Mouse (Mus musculus) erythroid progenitor cell, adult 5-6 weeks (primary cell): ENCODE data around the gene Nanos2. TPM values are rescaled to one million over a fixed set of nuclear protein-coding genes. Genes with fewer than 3 reads are reported as not detected.

Experiments
- ATAC-seq: replicated peaks from 2 replicates; pipeline ENCODE4 v1.8.0; 2016; ENCODE audit warnings: moderate number of reproducible peaks, mild to moderate bottlenecking, moderate TSS enrichment, inconsistent platforms; ENCODE audit not compliant: poor library complexity, low FRiP score, severe bottlenecking
- total RNA-seq, 2 experiments: library from RNA; stranded (forward) in 1 of 2; stranded (reverse) in 1 of 2; fragments of 150-400 nt in 1 of 2; fragments of 186-747, 209-891 nt in 1 of 2; gene quantifications; 2 replicates each; pipeline versions ENCODE4 v1.2.3 to v1.2.4; 2015 to 2017; ENCODE audit warnings: low replicate concordance in 2 of 2

The Nanos2 gene
- total RNA-seq, 2 experiments from 2014 or later = not detected

GRCm38 (mm10) chr7:19012882-19013281 is 25.7 kb downstream of the Nanos2 start:
- ATAC-seq = no peak

- no peak for ATAC-seq
Measured at GRCm38 (mm10) chr7:19014452-19014851, 27.3 kb downstream of the Nanos2 start.

- ATAC-seq = no peak
Measured at GRCm38 (mm10) chr7:19016042-19016441, 28.8 kb downstream of the Nanos2 start.

- no peak for ATAC-seq
Measured at GRCm38 (mm10) chr7:19017909-19018308, 30.7 kb downstream of the Nanos2 start.

- ATAC-seq = no peak
Measured at GRCm38 (mm10) chr7:19021048-19021447, 33.8 kb downstream of the Nanos2 start.

GRCm38 (mm10) chr7:19022189-19022958 is 35.2 kb downstream of the Nanos2 start:
- ATAC-seq = no peak

GRCm38 (mm10) chr7:19023357-19023814 is 36.2 kb downstream of the Nanos2 start, which contains the start of gene Foxa3:
TSS of gene Foxa3 (minus strand) at chr7:19023538.
- ATAC-seq = peak; percentile 40

GRCm38 (mm10) chr7:19024096-19024506 is 36.9 kb downstream of the Nanos2 start, which contains the start of gene Sympk:
TSS of gene Sympk (plus strand) at chr7:19024377.
- ATAC-seq = peak; percentile 94

GRCm38 (mm10) chr7:19024581-19025255 is 37.5 kb downstream of the Nanos2 start:
- ATAC-seq = peak; percentile 30; the same call in 1 of the 2 replicates

- ATAC-seq = no peak
Measured at GRCm38 (mm10) chr7:19028067-19028466, 40.9 kb downstream of the Nanos2 start.

GRCm38 (mm10) chr7:19029084-19029653 is 42.0 kb downstream of the Nanos2 start:
- peak; percentile 74 for ATAC-seq

- no peak for ATAC-seq
Measured at GRCm38 (mm10) chr7:19031641-19032040, 44.4 kb downstream of the Nanos2 start.

Other genes with a start within 250 kb of the Nanos2 start
- gene Psg19, start 188.9 kb upstream of the Nanos2 start, total RNA-seq (2015; ENCODE audit: low replicate concordance) = not detected in 2 replicates
- not detected in 2 replicates for gene Psg19, start 188.9 kb upstream of the Nanos2 start, total RNA-seq (2017; ENCODE audit: low replicate concordance)
- gene Psg17, start 165.8 kb upstream of the Nanos2 start, total RNA-seq (2015; ENCODE audit: low replicate concordance) = not detected in 2 replicates
- gene Psg17, start 165.8 kb upstream of the Nanos2 start, total RNA-seq (2017; ENCODE audit: low replicate concordance) = not detected in 2 replicates
- gene Mill2, start 147.4 kb upstream of the Nanos2 start, total RNA-seq (2015; ENCODE audit: low replicate concordance) = 2.9 TPM in 1 of 2 replicates, not detected in the other
- gene Mill2, start 147.4 kb upstream of the Nanos2 start, total RNA-seq (2017; ENCODE audit: low replicate concordance) = not detected in 2 replicates
- 151 and 220 TPM in 2 replicates for gene Pglyrp1, start 116.1 kb upstream of the Nanos2 start, total RNA-seq (2015; ENCODE audit: low replicate concordance)
- gene Pglyrp1, start 116.1 kb upstream of the Nanos2 start, total RNA-seq (2017; ENCODE audit: low replicate concordance) = 10.8 and 18.9 TPM in 2 replicates
- gene Ccdc61, start 77.0 kb upstream of the Nanos2 start, total RNA-seq (2015; ENCODE audit: low replicate concordance) = 10.1 and 19.8 TPM in 2 replicates
- gene Ccdc61, start 77.0 kb upstream of the Nanos2 start, total RNA-seq (2017; ENCODE audit: low replicate concordance) = 1.7 and 4.6 TPM in 2 replicates
- not detected in 2 replicates for gene Nova2, start 61.5 kb upstream of the Nanos2 start, total RNA-seq (2015; ENCODE audit: low replicate concordance)
- not detected in 2 replicates for gene Nova2, start 61.5 kb upstream of the Nanos2 start, total RNA-seq (2017; ENCODE audit: low replicate concordance)
- not detected in 2 replicates for gene Mypop, start 3.8 kb downstream of the Nanos2 start, total RNA-seq (2015; ENCODE audit: low replicate concordance)
- gene Mypop, start 3.8 kb downstream of the Nanos2 start, total RNA-seq (2017; ENCODE audit: low replicate concordance) = not detected in 2 replicates
- 4.6 and 6.1 TPM in 2 replicates for gene Irf2bp1, start 16.6 kb downstream of the Nanos2 start, total RNA-seq (2015; ENCODE audit: low replicate concordance)
- 3.3 and 6.5 TPM in 2 replicates for gene Irf2bp1, start 16.6 kb downstream of the Nanos2 start, total RNA-seq (2017; ENCODE audit: low replicate concordance)
- not detected in 2 replicates for gene Foxa3, start 36.1 kb downstream of the Nanos2 start, total RNA-seq (2015; ENCODE audit: low replicate concordance)
- not detected in 2 replicates for gene Foxa3, start 36.1 kb downstream of the Nanos2 start, total RNA-seq (2017; ENCODE audit: low replicate concordance)
- 42.8 and 51.5 TPM in 2 replicates for gene Sympk, start 37.0 kb downstream of the Nanos2 start, total RNA-seq (2015; ENCODE audit: low replicate concordance)
- gene Sympk, start 37.0 kb downstream of the Nanos2 start, total RNA-seq (2017; ENCODE audit: low replicate concordance) = 37.7 and 52.8 TPM in 2 replicates
- not detected in 2 replicates for gene Rsph6a, start 67.3 kb downstream of the Nanos2 start, total RNA-seq (2015; ENCODE audit: low replicate concordance)
- not detected in 2 replicates for gene Rsph6a, start 67.3 kb downstream of the Nanos2 start, total RNA-seq (2017; ENCODE audit: low replicate concordance)
- 17.7 and 33.1 TPM in 2 replicates for gene Dmwd, start 88.8 kb downstream of the Nanos2 start, total RNA-seq (2015; ENCODE audit: low replicate concordance)
- gene Dmwd, start 88.8 kb downstream of the Nanos2 start, total RNA-seq (2017; ENCODE audit: low replicate concordance) = 13.1 and 19.4 TPM in 2 replicates
- gene Dmpk, start 96.4 kb downstream of the Nanos2 start, total RNA-seq (2015; ENCODE audit: low replicate concordance) = 15.9 and 18.4 TPM in 2 replicates
- 4.2 and 5.0 TPM in 2 replicates for gene Dmpk, start 96.4 kb downstream of the Nanos2 start, total RNA-seq (2017; ENCODE audit: low replicate concordance)
- gene Six5, start 107.2 kb downstream of the Nanos2 start, total RNA-seq (2015; ENCODE audit: low replicate concordance) = not detected in 2 replicates
- gene Six5, start 107.2 kb downstream of the Nanos2 start, total RNA-seq (2017; ENCODE audit: low replicate concordance) = 0.13 TPM in 1 of 2 replicates, not detected in the other
- not detected in 2 replicates for gene Gm4969, start 131.0 kb downstream of the Nanos2 start, total RNA-seq (2015; ENCODE audit: low replicate concordance)
- not detected in 2 replicates for gene Gm4969, start 131.0 kb downstream of the Nanos2 start, total RNA-seq (2017; ENCODE audit: low replicate concordance)
- gene Fbxo46, start 132.5 kb downstream of the Nanos2 start, total RNA-seq (2015; ENCODE audit: low replicate concordance) = 4.7 and 5.0 TPM in 2 replicates
- gene Fbxo46, start 132.5 kb downstream of the Nanos2 start, total RNA-seq (2017; ENCODE audit: low replicate concordance) = 6.3 and 7.3 TPM in 2 replicates
- 2.5 and 2.9 TPM in 2 replicates for gene Qpctl, start 161.9 kb downstream of the Nanos2 start, total RNA-seq (2015; ENCODE audit: low replicate concordance)
- gene Qpctl, start 161.9 kb downstream of the Nanos2 start, total RNA-seq (2017; ENCODE audit: low replicate concordance) = 1.9 TPM in 2 replicates
- 15.5 and 22.0 TPM in 2 replicates for gene Snrpd2, start 162.3 kb downstream of the Nanos2 start, total RNA-seq (2015; ENCODE audit: low replicate concordance)
- gene Snrpd2, start 162.3 kb downstream of the Nanos2 start, total RNA-seq (2017; ENCODE audit: low replicate concordance) = 5.4 and 15.7 TPM in 2 replicates
- gene Gipr, start 178.7 kb downstream of the Nanos2 start, total RNA-seq (2015; ENCODE audit: low replicate concordance) = not detected in 2 replicates
- gene Gipr, start 178.7 kb downstream of the Nanos2 start, total RNA-seq (2017; ENCODE audit: low replicate concordance) = not detected in 2 replicates
- 2.5 TPM in 1 of 2 replicates, not detected in the other for gene Eml2, start 189.0 kb downstream of the Nanos2 start, total RNA-seq (2015; ENCODE audit: low replicate concordance)
- 1.3 TPM in 1 of 2 replicates, not detected in the other for gene Eml2, start 189.0 kb downstream of the Nanos2 start, total RNA-seq (2017; ENCODE audit: low replicate concordance)
- not detected in 2 replicates for gene Gpr4, start 225.1 kb downstream of the Nanos2 start, total RNA-seq (2015; ENCODE audit: low replicate concordance)
- not detected in 2 replicates for gene Gpr4, start 225.1 kb downstream of the Nanos2 start, total RNA-seq (2017; ENCODE audit: low replicate concordance)
- 19.8 and 25.6 TPM in 2 replicates for gene Opa3, start 240.9 kb downstream of the Nanos2 start, total RNA-seq (2015; ENCODE audit: low replicate concordance)
- gene Opa3, start 240.9 kb downstream of the Nanos2 start, total RNA-seq (2017; ENCODE audit: low replicate concordance) = 20.0 and 22.7 TPM in 2 replicates